In the genomic region with DNA sequence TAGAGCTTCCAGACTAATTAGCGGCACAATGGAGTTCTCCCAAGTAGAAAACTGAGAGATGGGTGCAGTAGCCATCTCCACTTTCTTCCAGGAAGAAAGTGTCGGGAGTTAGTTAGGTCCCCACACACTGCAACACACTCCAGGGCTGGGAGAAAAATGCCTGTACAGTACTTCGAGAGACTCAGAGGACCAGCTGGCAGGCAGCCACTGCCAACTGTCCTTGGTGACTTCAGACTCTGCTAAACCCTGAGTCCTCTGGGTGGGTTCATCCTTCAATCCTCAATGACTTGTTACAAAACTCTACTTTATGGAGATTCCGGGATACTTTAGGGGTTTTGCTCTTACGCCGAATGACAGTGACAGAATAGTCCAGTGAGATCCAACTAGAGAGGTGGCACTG, we compare ENCODE assay signal across 18 mouse cellular contexts. TPM values are rescaled to one million over a fixed set of nuclear protein-coding genes. Genes with fewer than 3 reads are reported as not detected.
DNase-seq lines count a peak whose midpoint lies in the region; ATAC-seq lines count a peak whose summit lies in the region.
"Had no signal": no experiment of that assay in that cellular context is flagged by ENCODE, and none has a peak within 500 bp of the region (broad histone marks: within the 10 kb centered on the region; RNA-seq: fewer than 3 reads in every experiment).

No protein-coding gene starts in this region.

- H3K9ac ChIP-seq in kidney, embryonic 15.5 days = no peak overlapping the region
- H3K9ac ChIP-seq: forebrain, embryonic 13.5 days; forebrain, postnatal 0 days; heart, embryonic 13.5 days had no signal

- H3K4me1 ChIP-seq in kidney, embryonic 15.5 days = peaks cover 26% of the 10 kb centered on the region
- no peaks in the 10 kb centered on the region for H3K4me1 ChIP-seq in heart, embryonic 10.5 days
- H3K4me1 ChIP-seq: heart, embryonic 13.5 days had no signal

- ATAC-seq in kidney, embryonic 15.5 days (replicated peaks; ENCODE audit: low FRiP score) = no peak
- ATAC-seq: forebrain, embryonic 13.5 days; forebrain, postnatal 0 days; hindbrain, embryonic 16.5 days had no signal

- no peaks in the 10 kb centered on the region for H3K9me3 ChIP-seq in kidney, embryonic 15.5 days (replicated peaks)
- H3K9me3 ChIP-seq in heart, embryonic 10.5 days = no peaks in the 10 kb centered on the region
- H3K9me3 ChIP-seq: embryonic facial prominence, embryonic 10.5 days; forebrain, embryonic 13.5 days; G1E; heart, embryonic 13.5 days had no signal

- H3K36me3 ChIP-seq in kidney, embryonic 15.5 days = no peaks in the 10 kb centered on the region
- no peaks in the 10 kb centered on the region for H3K36me3 ChIP-seq in heart, embryonic 10.5 days
- H3K36me3 ChIP-seq: embryonic facial prominence, embryonic 10.5 days; G1E; heart, embryonic 13.5 days had no signal

- no peak overlapping the region for H3K4me2 ChIP-seq in kidney, embryonic 15.5 days
- H3K4me2 ChIP-seq: forebrain, embryonic 13.5 days; heart, embryonic 13.5 days had no signal

- H3K27me3 ChIP-seq in kidney, embryonic 15.5 days = no peaks in the 10 kb centered on the region
- no peaks in the 10 kb centered on the region; the same call in 1 of the 2 replicates for H3K27me3 ChIP-seq in heart, embryonic 10.5 days (ENCODE audit: insufficient read depth, poor library complexity, severe bottlenecking)
- H3K27me3 ChIP-seq: forebrain, embryonic 13.5 days; heart, embryonic 13.5 days had no signal

- 91% methylated on average over 6 of the region's 6 CpGs for WGBS in kidney, embryonic 15.5 days
- WGBS in heart, embryonic 10.5 days = 81% methylated on average over 6 of the region's 6 CpGs

- intact Hi-C loops in gastrocnemius, postnatal 14 days (cut with DNase I; ENCODE audit: low total_unique reads) = no loop called here

- DNase-seq in kidney, postnatal 36 days = no peak
- peak; percentile 71 for DNase-seq in adrenal gland, adult 2 months
- DNase-seq in adrenal gland, postnatal 10 days = peak; percentile 73
- DNase-seq in heart, embryonic 10.5 days (ENCODE audit: low spot score) = no peak
- DNase-seq in gastrocnemius, postnatal 14 days = no peak
- DNase-seq: cerebellum, adult 11 months; cerebellum, adult 8-10 months; cerebellum, postnatal 36 days; forebrain, postnatal 0 days; gastrocnemius, postnatal 25 days; heart, postnatal 36 days; kidney, adult 18-20 months had no signal

- H3K4me3 ChIP-seq in kidney, embryonic 15.5 days (replicated peaks) = no peak overlapping the region
- H3K4me3 ChIP-seq in heart, embryonic 10.5 days = no peak overlapping the region
- H3K4me3 ChIP-seq: embryonic facial prominence, embryonic 10.5 days; forebrain, embryonic 13.5 days; heart, embryonic 13.5 days had no signal

- H3K27ac ChIP-seq in kidney, embryonic 15.5 days = 0 out of 2 replicates have a peak overlapping the region, but pooled peaks have one; percentile 75
- H3K27ac ChIP-seq in heart, embryonic 10.5 days = no peak overlapping the region
- H3K27ac ChIP-seq: embryonic facial prominence, embryonic 10.5 days; forebrain, embryonic 13.5 days; heart, embryonic 13.5 days had no signal

RNA-seq across cellular contexts. Expression of a gene that starts 34.8 kb away (rescaled TPM):
- polyA plus RNA-seq in kidney, embryonic 15.5 days (2015; fragmentation: Nextera tagmentation; extraction: Ambion mirVana) = 61.3 and 61.7 TPM in 2 replicates
- total RNA-seq in adrenal gland, adult 2 months (2021) = 10 to 100 TPM; 22.6 to 24.2 TPM
- polyA plus RNA-seq in adrenal gland, adult 2 months (2012; rRNA removed) = 18.2 and 19.0 TPM in 2 replicates
- 10 to 100 TPM; 22.8 to 26.1 TPM for total RNA-seq in adrenal gland, postnatal 10 days (2021)
- polyA plus RNA-seq in heart, embryonic 10.5 days (2016; fragmentation: Nextera tagmentation; extraction: Ambion mirVana) = 53.2 and 61.8 TPM in 2 replicates
- total RNA-seq in gastrocnemius, postnatal 14 days (2021) = 10 to 100 TPM; 10.7 to 12.9 TPM

Comparison
In these comparisons a context has a peak if more than half of its experiments do, and no peak if none do; other contexts are left out.
1. DNase-seq: peak in adrenal gland, adult 2 months (single experiment) and adrenal gland, postnatal 10 days (single experiment); none in kidney, postnatal 36 days (0 of 2), heart, embryonic 10.5 days (single experiment) and gastrocnemius, postnatal 14 days (single experiment).